Mouse (Mus musculus): ENCODE data around the gene Mboat2.
A peak's percentile ranks its signal among the peaks of the same experiment; 100 is the strongest.

Gene Mboat2

DNA sequence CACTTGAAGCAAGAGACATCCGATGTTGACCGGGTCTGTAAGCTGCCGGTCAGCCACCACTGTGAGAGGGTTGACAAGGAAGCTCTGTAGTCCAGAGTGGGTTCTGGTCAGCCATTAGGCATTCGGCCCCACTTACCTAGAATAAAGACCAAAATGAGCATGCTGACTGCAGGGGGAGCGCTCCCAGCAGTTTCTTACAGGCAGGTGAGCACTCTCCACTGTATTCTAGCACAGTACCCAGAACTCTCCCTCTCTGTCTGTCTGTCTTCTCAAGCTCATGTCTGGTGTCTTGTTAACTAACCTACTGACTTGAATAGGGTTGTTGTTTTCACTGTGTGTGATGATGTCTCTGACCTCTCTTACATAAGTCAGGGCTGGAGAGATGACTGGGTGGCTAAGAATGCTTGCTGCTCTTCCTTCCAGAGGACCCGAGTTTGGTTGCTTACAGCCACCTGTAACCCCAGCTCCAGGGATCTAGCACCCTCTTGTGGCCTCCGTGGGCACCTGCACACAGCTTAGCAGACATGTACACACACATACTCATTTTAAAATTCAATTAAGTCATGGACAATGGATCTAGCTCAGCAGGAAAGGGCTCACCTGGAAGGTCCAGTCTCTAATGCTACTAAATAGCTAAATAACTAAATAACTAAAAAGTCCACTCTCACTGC is 119.8 kb downstream of the Mboat2 start:
- DNase-seq, result no peak

GRCm38 (mm10) chr12:24952147-24952546 is 121.5 kb downstream of the Mboat2 start:
- DNase-seq, result peak; percentile 56 to 62

DNA sequence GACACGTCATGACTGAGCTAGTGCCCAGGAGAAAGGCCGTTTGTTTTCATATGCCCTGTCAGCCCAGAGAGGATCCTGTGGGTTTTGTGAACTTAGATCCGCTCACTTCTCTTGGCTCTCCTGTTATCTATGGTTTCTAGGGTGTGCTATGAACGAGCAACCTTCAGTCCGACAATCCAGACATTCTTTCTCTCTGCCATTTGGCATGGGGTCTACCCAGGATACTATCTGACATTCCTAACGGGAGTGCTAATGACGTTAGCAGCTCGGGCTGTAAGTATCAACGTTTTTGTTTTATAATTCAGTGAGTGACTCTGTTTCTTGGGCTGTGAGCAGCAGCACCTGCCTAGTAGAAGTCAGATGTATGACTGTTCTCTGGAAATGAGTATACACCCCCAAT is 124.5 kb downstream of the Mboat2 start:
- DNase-seq, result no peak

DNA sequence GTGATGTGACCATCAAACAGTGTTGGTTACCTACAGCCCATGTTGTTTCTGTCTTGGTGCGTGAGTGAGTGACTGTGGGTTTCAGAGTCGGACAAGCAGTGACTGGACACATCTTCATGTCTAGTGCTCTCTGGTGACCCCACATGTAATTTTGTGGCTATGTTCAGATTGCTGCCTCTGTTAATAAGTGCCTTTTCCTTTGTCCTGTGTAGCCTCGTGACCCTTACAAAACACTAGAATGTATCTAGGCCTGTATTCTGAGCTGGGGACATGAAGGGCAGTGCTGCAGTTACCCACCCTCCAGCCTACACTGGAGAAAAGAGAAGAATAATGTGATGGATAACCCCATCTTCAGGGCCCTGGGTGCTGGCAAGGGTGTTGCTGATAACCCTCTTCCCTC is 127.8 kb downstream of the Mboat2 start:
- no peak for DNase-seq

DNA sequence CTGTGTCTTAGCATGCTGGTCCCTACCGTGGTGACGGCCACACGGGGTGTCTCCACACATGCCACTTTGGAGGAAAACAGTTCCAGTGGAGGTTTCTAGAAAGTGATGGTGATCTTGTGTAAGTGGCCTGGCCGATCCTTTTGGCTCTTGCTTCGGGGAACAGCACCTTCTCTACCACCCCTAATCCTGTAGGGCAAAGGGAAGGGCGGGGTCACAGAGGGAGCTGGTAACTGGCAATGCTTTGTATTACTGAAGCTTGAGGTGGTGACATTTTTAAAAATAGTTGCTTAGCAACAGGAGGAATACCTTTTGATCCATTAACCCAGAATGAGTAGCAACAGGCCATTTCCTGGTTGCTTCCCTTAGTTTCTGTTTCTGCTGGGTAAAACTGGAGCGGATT is 131.1 kb downstream of the Mboat2 start:
- DNase-seq, result no peak

DNA sequence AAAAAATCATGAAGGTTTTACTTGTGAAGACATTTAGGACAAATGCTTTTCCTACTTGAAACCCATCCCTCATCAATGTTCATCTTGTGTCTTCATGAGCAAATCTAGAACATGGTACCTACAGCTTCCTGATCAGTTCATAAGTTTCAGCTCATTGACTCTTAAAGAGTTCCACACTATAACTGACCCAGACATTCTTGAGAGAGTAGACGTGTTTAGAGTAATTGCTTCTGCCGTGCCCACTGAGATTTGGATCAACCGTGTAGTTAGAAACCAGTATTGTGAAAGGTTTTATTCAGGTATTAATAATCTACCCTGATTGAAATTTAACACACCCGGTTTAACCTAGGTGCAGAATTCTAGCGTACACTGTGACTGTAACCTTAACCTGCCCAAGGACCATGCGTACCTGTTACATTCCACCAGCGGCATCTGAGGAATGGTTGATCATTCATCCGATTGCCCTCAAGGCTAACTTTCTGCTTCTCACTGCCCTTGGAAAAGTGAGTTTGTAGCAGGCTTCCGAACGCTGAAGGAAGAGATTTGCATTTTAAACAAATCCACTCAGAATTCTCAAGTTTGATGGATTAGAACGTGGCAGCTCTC is 131.8 kb downstream of the Mboat2 start:
- DNase-seq, result no peak

DNA sequence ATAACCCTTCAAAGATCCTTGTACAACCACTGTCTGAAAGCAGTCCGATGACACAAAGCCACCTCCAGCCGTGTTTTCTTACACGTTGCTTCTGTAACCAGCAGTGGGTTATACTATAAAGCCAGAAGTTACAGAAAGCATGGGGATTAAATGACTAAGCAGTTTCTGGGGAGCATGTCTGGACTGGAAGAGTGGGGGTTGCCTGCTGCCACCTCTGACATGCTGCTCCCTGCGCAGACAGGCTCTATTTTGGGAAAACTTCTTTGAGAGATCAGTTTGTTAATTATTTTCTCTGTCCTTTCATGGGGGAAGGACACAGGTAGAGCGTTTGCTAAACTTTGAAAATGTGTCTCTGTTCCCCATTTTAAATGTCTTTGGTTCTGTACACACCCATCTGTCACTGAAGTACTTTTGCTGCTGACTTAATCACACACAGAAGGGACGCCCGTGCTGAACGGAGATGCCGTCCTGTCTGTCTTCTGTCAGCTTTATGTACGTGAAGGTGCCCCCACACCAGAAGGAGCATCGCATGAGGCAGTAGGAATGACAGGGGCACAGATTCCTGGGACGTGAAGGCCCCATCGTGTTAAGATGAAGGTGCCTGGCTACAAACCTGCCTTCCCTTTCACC is 132.8 kb downstream of the Mboat2 start:
- DNase-seq, result no peak

DNA sequence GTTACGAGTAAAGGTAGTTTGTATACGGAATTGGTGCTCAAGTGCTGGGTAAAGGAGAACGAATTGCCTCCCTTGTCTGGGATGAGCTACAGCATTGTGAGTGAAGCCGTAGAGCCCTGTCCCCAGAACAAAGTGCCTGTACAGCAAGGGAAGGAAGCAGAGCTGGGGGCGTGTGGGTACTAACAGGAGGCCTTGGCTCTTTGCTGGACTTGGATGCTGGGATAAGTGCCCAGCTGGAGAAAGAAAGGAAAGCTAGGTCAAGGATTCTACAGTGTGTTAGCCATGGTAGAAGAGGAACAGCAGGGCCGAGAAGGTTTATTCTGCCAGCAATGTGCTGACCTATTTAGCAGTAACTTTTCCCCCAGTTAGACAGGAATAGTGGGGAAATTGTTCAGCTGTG is 134.7 kb downstream of the Mboat2 start:
- DNase-seq, result peak; percentile 26 to 46

GRCm38 (mm10) chr12:24966046-24966445 is 135.4 kb downstream of the Mboat2 start:
- peak; percentile 26 to 33 for DNase-seq

GRCm38 (mm10) chr12:24971490-24972200 is 141.0 kb downstream of the Mboat2 start:
- no peak for DNase-seq

GRCm38 (mm10) chr12:24972371-24973350 is 142.0 kb downstream of the Mboat2 start:
- no peak for DNase-seq

DNA sequence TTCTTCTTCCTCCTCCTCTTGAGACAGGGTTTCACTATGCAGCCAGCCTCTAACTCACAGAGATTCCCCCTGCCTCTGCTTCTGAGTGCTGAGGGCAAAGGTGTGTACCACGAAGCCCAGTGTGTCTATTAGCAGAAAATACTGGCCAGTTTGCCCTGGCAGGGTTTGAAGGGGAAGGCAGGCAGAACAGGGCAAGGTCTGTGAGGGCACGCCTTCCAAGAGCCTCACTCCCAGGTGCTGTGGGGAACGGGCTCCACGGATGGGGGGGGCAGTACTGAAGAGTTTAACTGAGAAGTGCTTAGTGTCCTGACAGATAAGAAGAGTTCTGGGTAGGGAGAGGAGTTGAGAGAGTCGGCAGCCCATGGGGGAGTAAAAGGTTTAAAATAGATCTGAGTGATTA is 142.9 kb downstream of the Mboat2 start:
- no peak for DNase-seq

DNA sequence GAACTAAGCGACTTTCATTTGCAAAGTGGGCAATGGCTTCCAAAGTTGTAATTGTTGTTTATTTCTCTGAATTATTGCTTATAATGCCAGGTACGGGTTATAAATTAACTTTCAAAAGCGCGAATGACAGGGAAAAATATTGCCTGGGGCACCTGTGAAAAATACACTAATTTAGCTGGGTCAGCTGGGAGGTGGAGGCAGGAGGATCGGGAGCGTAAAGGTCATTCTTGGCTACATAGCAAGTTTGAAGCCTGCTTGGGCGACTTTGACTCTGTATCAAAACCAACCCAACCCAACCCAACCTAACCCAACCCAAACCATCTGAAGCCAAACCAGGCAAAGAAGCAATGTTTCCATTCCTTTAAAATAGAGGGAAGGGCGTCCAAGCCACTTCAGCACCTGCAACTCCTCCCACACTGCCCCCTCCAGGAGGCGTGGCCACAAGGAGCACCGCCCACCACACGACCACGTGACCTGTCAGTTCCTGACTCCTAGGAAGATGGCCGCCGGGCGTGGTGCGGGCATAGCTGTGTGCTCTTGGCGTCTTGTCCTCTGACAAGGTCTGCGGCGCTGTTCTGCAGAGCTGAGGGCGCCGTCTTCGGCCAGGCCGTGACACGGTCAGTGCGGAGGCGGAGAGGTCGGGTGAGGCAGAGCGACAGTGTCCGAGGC is 143.9 kb downstream of the Mboat2 start, which contains the start of gene Kidins220:
TSS of gene Kidins220 (plus strand) at position 480 of the 669 bp plus-strand sequence.
- peak; percentile 95 to 96 for DNase-seq

DNA sequence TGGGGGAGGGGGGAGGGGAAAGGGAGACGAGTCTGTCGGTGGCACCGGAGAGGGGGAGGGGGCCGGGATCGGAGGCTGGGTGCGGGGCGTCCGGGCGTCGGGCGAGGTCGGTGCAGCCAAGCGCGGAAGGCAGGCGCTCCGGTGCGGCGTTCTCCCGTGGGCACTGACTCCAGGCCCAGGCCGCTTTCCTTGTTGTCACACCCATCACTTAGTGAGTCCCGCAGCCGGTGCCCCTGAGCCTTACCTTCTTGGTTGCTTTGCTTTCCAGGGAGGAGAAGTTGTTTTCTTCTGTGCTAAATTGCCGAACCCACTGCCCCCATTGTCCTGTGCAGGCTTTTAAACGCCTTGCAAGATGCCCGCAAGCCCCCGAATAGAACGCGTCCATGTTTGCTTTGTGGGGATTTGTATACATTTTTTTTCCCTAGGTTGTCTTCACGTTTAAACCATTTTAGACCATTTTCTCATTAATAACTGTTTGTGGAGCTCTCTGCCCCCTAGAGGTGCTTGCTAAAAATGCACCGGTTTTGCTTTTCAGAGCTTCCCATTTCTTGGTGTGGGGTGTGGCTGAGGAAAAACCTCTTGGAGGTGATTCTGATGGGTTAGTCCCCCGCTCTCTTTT is 144.5 kb downstream of the Mboat2 start:
- peak; percentile 75 to 77 for DNase-seq

- DNase-seq, result no peak
Measured at GRCm38 (mm10) chr12:24985226-24985625, 154.5 kb downstream of the Mboat2 start.

DNA sequence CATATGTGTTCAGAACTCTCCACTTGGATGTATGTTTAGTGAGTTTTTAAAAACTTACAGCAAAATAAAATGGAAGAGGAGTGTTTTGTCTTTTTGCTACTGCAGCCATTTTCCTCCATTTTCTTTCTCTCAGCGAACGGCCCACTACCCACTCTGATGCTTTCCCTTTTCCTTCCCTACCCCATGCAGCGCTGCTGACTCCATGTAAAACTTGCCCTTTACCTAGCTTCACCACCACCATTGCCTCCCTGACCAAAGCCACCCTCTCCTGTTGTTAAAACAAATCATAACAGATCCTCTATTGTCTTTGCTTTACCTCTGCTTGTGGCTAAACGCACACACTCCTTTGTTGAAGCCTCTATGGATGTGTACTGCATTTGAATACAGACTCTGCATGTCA is 164.7 kb downstream of the Mboat2 start:
- DNase-seq, result no peak

- no peak for DNase-seq
Measured at GRCm38 (mm10) chr12:25005350-25005749, 174.7 kb downstream of the Mboat2 start.

DNA sequence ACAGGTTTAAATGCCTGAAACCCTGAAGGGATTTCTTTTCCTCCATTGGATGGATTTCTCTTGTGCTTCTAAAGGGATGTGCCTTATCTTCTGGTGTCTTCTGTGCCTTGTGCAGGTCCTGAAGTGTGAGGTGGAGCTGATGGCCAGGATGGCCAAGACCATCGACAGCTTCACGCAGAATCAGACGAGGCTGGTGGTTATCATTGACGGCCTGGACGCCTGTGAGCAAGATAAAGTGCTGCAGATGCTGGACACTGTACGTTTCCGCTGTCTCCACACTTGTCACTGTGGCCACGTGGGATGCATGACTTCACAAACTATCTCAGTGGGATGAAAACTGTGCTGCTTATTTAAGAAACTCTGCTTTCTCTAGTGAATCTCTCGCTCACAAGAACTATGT is 179.3 kb downstream of the Mboat2 start:
- DNase-seq, result no peak

- DNase-seq, result no peak
Measured at GRCm38 (mm10) chr12:25010416-25010815, 179.7 kb downstream of the Mboat2 start.

DNA sequence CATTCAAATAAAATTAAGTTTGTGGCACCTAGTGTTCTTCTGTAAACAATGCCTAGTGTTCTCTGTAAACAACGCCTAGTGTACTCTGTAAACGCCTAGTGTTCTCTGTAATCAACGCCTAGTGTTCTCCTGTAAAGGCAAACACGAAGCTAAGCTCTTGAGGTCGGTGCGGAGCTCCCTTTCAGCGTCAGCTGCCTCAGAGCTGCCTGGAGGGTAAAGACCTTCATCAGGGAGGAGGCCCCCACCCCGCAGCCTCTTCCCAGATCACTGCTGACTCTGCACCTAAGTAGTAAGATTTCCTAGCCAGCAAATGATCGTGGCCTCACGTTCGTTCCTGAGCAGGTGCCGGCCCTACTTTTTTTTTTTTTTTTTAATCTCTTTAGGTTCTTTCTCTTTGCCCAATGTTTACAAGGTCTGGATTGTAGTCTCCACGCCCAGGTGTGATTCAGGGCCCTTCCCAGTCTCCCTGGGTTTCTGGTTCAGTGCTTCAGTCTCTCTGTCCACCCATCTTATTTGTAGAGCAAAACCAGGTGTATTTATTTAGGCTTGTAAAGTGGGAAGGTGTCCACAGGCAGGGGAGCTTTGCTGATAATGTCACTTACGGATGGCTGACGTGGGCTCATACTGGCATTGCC is 181.2 kb downstream of the Mboat2 start:
- no peak for DNase-seq
